Mouse (Mus musculus) heart, adult 2 months (tissue): ENCODE results near the gene Diras2.

Source experiments
- CTCF ChIP-seq: fragments of 200-600 bp; IDR thresholded peaks from 2 replicates; pipeline ENCODE4 v1.8.1; 2022; ENCODE audit warnings: antibody characterized with exemption, mild to moderate bottlenecking, moderate library complexity
- EP300 ChIP-seq: fragments of 200-500 bp; IDR thresholded peaks from 2 replicates; pipeline ENCODE4 v1.6.1; 2011; ENCODE audit warnings: low read depth, low read length, control low read depth; ENCODE audit not compliant: insufficient read depth
- POLR2A ChIP-seq: fragments of 200-500 bp; IDR thresholded peaks from 2 replicates; pipeline ENCODE4 v1.6.1; 2011; ENCODE audit warnings: mild to moderate bottlenecking, low read depth, low read length, control low read depth; ENCODE audit not compliant: insufficient read depth

GRCm38 (mm10) chr13:52542036-52542526 lies 11.0 kb upstream of the Diras2 start:
- no peak for TF ChIP-seq EP300
- TF ChIP-seq POLR2A = no peak
- no peak for TF ChIP-seq CTCF
